Mouse (Mus musculus) embryonic fibroblast, embryonic 13.5 days (primary cell): ENCODE data around the gene Zscan2.

Experiments
- CTCF ChIP-seq: IDR thresholded peaks from 2 replicates; pipeline ENCODE4 v1.5.1; 2011; ENCODE audit warnings: mild to moderate bottlenecking, control low read depth, low read length, moderate library complexity, borderline replicate concordance; ENCODE audit not compliant: insufficient read depth
- POLR2A ChIP-seq: IDR thresholded peaks from 2 replicates; pipeline ENCODE4 v1.6.1; 2011; ENCODE audit warnings: low read depth, mild to moderate bottlenecking, control low read depth, low read length, moderate library complexity

DNA sequence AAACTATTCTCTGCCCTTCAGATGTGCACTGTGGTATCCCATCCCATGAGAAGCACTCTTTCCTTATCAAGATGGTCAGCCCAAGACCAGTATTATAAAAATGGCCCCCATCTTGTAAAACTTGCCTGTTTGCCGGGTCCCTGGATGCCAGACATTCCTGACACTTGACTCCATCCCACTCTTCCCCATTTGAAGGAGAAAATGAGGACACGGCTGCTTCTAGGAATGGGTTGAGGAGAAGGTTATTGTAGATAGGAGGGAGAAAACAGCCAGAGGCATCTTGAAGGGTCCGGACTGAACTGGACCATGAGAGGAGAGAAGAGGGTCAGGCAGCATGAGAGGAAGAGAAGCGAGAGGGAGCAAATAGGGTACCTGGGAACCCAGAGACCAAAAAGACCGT, 44.1 kb upstream of the Zscan2 start:
- TF ChIP-seq CTCF (no peak), POLR2A (no peak)
